Mouse (Mus musculus) ES-CJ7 (cell line): ENCODE data around the gene Grb7.

Source experiments
- DNase-seq: peaks from one replicate; pipeline ENCODE4 v3.0.0; 2011; ENCODE audit warnings: low read depth, low spot score

Gene Grb7

GRCm38 (mm10) chr11:98446213-98446561 lies at the start of gene Grb7:
Grb7 (plus strand) TSS chr11:98446394.
- DNase-seq = no peak

- DNase-seq = no peak
Observed at GRCm38 (mm10) chr11:98397946-98398345, 48.2 kb upstream of the Grb7 start.

- peak; percentile 95 for DNase-seq
Observed at GRCm38 (mm10) chr11:98400161-98400726, 46.0 kb upstream of the Grb7 start, which contains the start of gene Pgap3. Pgap3 (minus strand) TSS chr11:98400490.

GRCm38 (mm10) chr11:98400816-98401215 lies 45.4 kb upstream of the Grb7 start:
- no peak for DNase-seq

GRCm38 (mm10) chr11:98406621-98407020 lies 39.6 kb upstream of the Grb7 start:
- DNase-seq = no peak

GRCm38 (mm10) chr11:98408872-98409271 lies 37.3 kb upstream of the Grb7 start:
- no peak for DNase-seq

GRCm38 (mm10) chr11:98409341-98409822 lies 36.8 kb upstream of the Grb7 start:
- peak; percentile 48 for DNase-seq

GRCm38 (mm10) chr11:98412273-98412796 lies 33.9 kb upstream of the Grb7 start, which contains the start of gene Erbb2:
Erbb2 (plus strand) TSS chr11:98412470.
- DNase-seq = peak; percentile 82

GRCm38 (mm10) chr11:98412797-98413301 lies 33.3 kb upstream of the Grb7 start:
- peak; percentile 35 for DNase-seq

- no peak for DNase-seq
Observed at GRCm38 (mm10) chr11:98413731-98414130, 32.5 kb upstream of the Grb7 start.

- DNase-seq = no peak
Observed at GRCm38 (mm10) chr11:98414162-98414561, 32.0 kb upstream of the Grb7 start.

- no peak for DNase-seq
Observed at GRCm38 (mm10) chr11:98417074-98417473, 29.1 kb upstream of the Grb7 start.

- DNase-seq = no peak
Observed at GRCm38 (mm10) chr11:98418273-98418672, 27.9 kb upstream of the Grb7 start.

GRCm38 (mm10) chr11:98418939-98419547 lies 27.2 kb upstream of the Grb7 start:
- no peak for DNase-seq

- no peak for DNase-seq
Observed at GRCm38 (mm10) chr11:98426592-98426991, 19.6 kb upstream of the Grb7 start.

- DNase-seq = no peak
Observed at GRCm38 (mm10) chr11:98428436-98428835, 17.8 kb upstream of the Grb7 start.

- no peak for DNase-seq
Observed at GRCm38 (mm10) chr11:98431743-98432502, 14.3 kb upstream of the Grb7 start.

GRCm38 (mm10) chr11:98435723-98436122 lies 10.5 kb upstream of the Grb7 start:
- no peak for DNase-seq

- DNase-seq = no peak
Observed at GRCm38 (mm10) chr11:98437441-98437840, 8.8 kb upstream of the Grb7 start.

- peak; percentile 97 for DNase-seq
Observed at GRCm38 (mm10) chr11:98438331-98439158, 7.6 kb upstream of the Grb7 start, which contains the start of gene Mien1. Mien1 (minus strand) TSS chr11:98438991.

- peak; percentile 53 for DNase-seq
Observed at GRCm38 (mm10) chr11:98443688-98444087, 2.5 kb upstream of the Grb7 start.
